Mouse (Mus musculus) lung, postnatal 36 days (tissue): ENCODE data around the gene Aox2.

ENCODE experiments used
- DNase-seq: peaks from one replicate; pipeline ENCODE4 v3.0.0; 2022; ENCODE audit warnings: mixed read lengths

Gene Aox2

DNA sequence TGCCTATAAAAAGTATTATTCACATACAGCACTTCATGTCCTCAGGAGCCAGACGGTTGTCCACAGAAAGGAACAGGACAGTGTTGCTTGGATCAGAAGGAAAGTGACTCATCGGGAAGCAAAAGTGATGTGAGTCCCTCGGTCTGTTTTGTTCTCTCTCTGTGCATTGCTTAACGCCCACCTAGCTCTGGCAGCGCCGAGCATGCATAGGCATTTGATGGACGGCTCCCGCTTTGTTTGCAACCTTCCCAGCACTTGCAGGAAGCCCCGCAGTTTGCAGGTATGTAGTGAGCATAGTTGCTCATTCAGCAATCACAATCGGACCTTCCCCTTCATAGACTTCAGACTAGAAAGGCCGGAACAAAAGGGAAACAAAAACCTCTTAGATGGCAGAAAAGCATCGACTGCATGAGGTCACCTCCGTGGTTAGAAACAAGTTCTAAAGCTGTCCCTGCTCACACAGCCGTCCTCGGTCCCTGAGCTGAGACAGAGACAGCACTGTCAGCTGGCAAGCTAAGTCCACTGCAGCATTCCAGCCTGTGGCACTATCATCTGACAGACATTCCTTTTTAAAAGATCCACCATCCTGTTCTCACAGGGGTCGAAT lies 11.8 kb downstream of the Aox2 start:
- DNase-seq = no peak

DNA sequence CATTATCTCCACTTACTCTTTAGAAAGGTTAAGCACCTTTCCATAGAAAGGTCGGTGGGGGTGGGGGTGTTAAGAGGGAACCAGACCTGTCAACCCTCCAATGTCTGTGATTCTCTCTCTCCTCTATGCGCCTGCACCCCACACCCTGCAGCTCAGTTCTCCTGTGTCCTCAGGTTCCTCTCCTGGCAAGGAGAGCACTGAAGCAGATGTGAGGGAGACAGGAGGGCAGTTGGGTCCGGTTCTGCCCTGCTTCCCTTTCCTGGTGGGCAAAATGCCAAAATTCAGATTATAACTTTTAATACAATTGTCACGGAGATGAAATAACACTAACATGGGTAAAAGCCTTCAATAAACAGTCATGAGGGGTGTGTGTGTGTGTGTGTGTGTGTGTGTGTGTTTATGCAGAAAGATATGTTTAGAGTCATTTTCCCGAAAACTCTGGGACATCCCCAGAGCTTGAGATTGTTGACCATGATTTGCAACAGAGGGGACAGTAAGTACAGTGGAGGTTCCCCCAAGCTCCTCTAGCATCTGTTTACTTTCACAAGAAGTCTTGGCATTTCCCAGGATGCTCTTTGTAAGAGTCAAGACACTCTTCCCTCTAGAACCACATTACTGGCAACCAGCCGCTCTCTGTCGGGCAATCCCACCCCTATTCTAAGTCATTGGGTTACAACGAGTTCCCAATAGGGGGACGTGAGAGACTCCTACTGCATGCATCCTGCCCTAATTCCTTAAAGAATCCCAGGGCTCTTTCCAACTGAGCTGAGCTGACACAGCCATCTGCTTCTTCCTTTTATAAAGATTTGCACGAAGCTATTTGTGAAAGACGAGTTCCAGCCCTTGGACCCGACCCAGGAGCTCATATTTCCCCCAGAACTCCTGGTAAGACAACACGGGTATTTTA lies 13.5 kb downstream of the Aox2 start:
- no peak for DNase-seq

DNA sequence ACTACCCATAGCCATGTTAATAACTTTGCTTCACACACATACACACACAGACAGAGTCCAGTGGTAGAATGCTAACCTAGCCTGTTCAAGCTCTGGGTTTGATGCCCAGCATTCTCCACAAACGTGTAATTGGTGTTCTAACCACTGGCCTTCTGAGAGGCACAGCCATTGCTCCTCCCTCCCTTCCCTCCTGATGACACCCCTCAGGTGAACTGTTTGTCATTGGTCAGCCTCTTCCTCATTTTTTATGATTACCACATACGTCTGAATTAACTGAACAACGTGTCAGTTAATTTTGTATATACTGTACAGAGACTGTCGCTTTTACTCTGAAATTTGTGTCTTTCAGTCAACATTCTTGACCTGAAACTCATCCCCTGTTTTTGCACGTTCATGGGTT lies 16.6 kb downstream of the Aox2 start:
- no peak for DNase-seq

DNA sequence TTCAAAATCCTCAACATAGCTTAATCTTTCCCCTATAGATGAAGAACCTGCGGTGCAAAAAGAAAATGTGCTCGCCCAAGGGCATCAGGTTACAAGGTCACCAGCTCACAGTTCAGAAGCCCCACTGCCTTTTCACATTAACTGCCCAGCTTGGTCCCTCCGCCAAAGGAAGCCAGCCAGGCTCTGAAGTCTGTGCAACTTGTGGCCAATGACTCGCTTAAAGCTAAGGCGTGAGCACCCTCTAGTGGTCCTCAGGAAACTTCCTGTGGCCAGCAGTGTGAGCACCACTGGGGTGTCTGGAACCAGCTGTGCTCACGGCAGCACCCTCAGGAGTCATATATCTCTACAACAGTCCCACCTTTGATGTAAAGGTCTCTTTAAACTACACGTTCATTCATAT lies 18.2 kb downstream of the Aox2 start:
- peak; percentile 82 for DNase-seq

DNA sequence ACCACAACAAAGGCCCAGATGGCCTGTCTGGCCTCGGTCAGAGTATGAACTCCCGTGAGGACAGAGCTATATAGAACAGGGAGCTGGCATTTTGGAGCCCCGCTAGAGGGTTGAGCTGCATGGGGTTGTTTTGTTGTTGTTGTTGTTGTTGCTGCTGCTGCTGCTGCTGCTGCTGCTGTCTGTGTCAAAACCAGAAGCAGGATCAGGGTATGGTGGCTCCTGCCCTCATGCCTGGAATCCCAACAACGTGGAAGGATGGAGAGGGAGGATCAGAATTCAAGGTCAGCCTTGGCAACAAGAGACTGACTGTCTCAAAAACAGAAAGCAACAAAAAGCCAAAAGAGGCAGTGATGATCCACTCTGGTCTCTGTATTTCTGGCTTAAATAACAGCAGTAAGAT lies 18.7 kb downstream of the Aox2 start:
- no peak for DNase-seq

DNA sequence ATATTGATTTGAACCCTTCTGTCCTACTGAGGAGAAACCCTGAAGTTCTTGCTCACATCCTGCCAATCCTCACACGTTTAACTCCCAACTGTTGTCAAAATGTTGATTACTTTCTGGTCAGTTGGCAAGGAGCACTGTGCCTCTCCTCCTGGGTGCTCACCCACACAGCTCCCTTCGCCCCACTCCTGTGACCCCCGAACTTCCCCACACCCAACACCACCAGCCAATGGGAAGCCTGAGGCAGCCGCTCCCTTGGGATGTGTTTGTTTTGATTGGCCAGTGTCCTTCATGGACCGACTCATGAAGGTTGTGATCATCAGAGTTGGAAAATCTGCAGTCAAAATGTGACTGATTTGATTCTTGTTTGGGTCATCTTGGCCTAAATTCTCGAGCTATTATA lies 20.2 kb downstream of the Aox2 start:
- no peak for DNase-seq

DNA sequence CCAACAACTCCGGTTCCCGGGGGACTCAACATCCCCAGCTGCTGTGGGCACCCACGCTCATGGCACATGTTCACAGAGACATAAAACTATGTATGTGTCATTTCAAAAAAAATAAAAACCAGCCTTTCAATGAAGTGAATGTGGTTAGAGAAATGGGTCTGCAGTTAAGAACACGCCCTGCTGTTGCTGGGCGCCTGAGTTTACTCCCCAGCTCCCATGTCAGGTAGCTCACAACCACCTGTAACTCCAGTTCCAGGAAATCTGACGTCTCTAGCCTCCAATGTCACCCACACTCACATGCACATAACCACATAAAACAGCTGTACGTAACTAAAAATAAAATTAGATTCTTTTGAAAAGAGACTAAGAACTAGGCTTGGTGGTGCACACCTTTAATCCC lies 22.9 kb downstream of the Aox2 start:
- no peak for DNase-seq

DNA sequence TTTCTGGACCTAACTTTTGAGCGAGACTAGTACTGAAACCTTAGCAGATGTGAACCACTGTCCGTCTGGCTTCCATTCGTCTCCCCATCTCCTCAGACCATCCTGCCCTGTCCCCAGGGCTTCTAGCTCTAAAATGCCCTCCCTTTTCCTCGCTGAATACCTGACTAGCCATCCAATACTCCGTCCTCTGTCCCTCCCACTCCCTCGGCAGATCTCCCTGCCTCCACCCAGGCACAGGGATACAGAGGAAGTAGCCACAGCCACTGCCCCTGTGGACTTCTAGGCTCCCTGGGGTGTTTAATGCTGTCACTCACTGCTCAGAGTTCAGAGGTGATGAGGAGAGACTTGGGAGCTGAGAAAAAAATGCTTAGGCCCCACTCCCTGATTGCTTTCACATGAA lies 23.9 kb downstream of the Aox2 start:
- DNase-seq = no peak

DNA sequence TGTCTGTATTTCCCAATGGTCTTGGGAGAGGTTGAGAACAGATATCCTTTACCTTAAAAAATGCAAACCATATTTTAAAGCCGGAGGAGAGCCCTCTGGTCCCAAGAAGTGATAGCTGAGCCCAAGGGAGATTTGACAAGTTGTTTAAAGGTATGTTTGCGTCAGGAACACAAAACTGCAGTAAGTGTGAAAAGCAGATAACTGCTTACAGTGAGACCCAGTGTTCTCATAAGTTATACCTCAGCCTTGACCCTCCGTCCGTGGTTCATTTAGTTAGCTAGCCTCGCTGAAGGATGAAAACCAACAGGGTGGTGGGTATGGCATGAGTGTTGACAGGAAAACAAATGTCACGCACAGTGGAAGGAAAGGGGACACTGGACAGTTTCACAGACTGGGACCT lies 24.9 kb downstream of the Aox2 start:
- DNase-seq = no peak

DNA sequence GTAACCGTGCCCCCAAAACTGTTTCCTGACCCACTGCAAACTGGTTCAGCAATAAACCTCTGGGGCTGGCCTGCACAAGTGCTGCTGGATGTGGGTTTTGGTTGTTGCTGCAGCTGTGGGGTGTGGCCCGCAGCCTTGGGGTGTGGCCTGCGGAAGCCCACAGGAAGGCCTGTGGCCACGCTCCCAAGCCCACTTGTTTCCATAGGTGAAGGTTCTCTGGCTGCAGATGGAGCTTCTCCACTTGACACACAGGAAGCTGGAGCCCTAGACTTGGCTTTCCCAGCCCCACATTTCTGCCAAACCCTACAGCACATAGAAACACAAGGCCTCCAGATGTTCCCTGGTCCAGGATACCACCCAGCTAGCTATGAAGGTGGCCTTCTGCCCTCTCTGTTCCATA lies 25.6 kb downstream of the Aox2 start:
- DNase-seq = peak; percentile 26

DNA sequence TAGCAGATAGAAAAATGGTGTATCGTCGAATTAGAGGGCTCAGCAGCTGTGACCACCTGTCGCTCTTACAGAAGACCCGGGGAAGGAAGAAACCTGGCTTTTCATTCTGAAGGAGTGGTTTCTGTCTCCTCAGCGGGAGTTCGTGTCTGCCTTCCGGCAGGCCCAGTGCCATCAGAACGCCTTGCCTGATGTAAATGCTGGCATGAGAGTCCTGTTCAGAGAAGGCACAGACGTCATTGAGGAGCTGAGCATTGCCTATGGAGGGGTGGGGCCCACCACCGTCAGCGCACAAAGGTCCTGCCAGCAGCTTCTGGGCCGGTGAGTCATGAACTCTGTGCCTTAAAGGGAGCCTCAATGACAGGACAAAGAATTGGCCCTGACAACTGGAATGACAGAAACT lies 26.2 kb downstream of the Aox2 start:
- no peak for DNase-seq

DNA sequence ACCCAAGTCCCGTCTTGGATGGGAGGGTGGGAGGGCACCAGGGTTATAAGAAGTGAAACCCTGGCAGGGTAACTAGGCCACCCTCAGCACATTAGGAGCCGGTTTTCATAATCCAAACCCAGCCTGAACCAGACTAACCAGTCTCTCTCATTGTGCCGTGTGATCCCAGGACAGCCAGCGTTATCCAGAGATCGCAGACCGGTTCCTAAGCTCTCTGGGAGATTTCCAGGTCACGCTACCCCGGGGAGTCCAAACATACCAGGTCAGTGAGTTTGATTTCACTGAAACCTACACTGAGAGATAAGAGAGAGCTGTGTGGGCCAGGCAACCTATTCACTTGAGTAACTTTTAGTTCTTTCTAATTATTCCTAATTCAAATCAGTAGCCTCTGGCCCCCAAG lies 29.1 kb downstream of the Aox2 start:
- DNase-seq = no peak

DNA sequence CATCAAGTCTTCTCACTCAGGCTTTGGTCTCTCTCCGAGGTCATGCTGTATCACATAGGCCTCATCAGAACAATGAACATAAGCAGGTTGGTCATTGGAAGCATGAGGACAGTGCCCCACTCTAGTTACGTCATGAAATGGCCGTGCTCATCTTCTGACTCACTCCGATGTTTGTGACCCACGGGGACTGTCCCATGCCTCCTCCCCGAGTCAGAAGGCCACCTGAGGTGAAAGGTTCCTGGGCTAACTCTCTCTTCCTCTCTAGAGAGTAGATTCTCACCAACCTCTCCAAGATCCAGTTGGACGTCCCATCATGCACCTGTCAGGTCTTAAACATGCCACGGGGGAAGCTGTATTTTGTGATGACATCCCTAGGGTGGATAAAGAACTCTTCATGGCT lies 30.5 kb downstream of the Aox2 start:
- no peak for DNase-seq

DNA sequence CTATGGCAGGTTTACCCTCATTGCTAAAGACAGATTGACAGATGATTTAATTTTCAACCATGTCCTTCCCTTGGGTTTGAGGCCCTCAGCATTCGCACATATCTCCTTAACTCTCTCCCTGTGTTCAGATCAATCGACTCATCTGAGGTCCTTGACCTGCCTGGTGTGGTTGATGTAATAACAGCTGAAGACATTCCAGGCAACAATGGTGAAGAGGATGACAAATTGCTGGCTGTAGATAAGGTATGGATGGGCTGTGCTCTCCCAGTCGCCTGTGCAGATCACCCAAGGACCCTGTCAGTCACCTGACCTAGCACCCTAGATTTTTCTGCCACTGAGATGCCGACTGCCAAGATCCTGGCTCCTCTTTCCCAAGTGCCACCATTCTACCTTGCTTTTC lies 31.7 kb downstream of the Aox2 start:
- DNase-seq = no peak

DNA sequence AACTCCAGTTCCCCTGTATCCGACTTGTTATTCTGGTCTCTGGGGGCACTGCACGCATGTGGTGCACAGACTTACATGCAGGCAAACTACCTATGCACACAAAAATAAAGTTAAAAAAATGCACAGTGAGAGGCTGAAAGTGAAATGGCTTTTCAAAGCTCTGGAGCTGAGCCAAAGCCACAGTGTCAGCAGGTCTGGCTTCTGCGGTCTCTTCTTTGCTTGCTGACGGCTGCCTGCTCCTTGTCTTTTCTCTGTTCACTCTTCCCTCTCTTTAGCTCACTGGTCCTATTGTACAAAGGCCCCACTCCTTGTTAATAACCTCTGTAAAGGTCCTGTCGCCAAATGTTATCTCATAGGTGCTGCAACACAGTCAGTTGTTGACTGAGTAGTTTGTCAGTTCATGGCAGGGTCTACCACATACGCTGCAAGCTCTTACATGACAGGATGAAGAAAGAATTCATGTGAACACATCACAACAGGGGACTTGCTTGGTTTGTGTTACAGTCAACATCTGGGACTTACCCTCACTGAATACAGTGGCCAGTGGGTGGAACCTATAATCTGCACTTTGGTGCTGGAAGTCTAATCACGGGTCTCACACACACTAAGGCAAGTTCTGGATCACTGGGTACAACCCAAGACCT lies 33.2 kb downstream of the Aox2 start:
- DNase-seq = no peak

DNA sequence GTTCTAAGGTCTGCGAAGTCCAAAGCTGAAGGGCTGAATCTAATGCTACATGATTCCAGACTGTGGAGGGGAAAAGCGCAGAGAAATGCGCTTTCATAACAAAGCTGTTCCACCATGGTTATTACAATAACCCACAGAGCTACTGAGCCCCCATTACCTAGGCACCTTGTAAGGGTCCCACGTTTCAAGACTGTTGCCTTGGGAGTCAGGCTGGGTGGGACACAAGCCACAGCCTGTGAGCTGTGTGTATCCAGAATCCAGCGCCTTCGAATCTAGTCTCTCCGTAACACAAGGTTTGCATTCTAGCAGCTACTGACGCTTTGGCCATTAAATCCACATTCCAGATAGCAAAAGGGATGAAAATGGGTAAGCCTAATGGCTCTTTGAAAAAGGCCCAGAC lies 35.0 kb downstream of the Aox2 start:
- no peak for DNase-seq

DNA sequence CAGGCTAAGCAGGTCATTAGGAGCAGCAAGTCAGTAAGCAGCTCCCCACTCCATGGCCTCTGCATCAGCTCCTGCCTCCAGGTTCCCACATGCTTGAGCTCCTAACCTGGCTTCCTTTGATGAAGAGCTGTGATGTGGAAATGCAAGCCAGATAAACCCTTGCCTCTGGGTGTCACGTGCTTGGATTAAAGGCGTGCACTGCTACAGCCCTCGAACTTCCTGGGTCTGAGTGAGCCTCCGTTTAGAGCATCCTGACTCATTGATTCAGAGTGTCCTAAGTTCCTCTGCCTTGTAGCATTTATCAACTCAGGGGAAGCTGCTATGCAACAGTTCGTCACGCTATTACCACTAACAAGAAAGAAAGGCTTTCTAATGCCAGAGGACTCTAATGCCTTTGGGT lies 37.4 kb downstream of the Aox2 start:
- no peak for DNase-seq

DNA sequence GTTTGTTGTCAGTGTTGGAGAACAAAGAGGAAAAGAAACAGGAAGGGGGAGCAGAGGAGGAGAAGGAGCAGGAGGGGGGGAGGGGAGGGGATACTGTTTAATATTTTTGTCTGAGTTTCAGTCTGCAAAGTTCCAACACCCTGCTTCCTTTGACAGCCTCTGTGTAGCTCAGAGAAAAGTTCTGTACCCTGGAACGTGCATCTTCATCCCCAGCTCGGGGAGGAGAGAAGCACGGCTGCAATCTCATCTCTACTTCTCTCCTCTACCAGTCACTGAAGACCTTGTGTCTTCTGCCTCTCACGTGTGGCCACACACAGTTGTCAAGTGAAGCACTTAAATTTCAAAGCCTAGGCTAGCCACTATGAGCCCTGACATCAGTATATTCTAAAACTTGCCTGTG lies 55.1 kb downstream of the Aox2 start:
- DNase-seq = no peak

DNA sequence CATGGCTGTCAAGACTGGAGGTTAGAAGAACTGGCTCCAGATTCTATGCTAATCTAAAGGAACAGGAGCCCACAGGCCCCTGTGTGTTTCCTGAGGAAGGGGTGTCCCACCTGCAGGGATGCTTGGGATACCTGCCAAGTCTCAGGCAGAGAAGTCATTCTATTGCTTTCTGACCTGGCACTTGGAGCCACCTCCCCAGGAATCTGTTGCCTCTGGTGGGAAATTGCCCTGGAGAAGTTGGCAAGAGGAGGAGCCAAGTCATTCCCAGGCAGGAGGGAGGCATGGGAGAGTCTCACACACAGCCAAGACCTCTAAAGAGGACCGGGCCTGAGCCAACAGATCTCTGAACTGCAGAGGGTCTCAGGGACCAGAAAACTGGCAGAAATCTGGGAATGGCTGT lies 61.8 kb downstream of the Aox2 start:
- DNase-seq = no peak

DNA sequence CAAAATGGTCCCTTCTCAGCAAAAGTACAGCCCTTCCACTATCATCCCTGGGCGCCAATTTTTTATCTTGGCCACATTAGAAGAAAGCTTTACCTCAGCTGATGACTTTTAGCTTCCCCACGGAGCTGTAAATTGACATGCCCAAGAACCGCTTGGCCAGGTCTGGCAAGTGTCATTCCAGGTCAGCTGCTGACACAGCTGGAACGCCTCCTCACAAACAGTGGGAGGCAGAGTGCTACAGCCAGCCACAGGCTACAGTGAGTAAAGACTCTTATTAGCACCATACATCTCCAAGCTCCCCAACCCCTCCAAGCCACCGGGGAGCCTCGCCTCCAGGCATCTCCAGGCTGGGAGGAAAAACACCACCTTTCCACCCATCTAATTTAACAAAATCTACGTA lies 63.5 kb downstream of the Aox2 start:
- no peak for DNase-seq

DNA sequence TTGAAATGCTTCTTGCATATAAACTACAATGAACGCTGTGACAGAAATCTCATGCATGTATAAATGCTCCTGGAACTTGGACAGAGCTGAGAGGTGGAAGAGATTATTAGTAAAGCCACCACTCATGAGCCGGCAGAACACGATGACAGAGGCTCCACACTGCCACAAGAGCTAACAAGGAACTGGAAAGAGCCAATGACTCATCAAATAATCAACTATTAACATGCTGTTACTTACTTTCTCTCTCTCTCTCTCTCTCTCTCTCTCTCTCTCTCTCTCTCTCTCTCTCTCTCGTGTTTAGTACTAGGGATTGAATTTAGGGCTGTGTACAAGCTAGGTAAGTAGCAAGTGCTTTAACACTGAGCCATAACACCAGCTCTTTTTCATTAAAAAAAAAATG lies 65.7 kb downstream of the Aox2 start:
- DNase-seq = no peak

DNA sequence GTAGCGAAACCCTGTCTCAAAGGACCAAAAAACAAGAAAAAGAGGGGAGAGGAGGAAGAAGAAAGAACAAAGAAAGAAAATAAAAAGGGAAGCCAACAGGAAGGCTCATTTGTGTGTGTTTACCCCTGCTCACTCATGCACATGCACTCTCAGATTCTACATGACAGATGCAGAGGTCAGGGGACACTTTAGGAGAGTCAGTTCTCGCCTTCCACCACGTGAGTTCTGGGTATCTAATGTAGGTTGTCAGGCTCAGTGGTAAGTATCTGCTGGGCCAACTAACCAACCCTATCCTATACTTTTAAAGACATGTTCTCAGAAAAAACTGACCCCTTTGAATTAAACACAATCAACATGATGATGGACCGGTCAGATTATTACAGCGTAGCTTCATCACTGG lies 66.4 kb downstream of the Aox2 start:
- no peak for DNase-seq

DNA sequence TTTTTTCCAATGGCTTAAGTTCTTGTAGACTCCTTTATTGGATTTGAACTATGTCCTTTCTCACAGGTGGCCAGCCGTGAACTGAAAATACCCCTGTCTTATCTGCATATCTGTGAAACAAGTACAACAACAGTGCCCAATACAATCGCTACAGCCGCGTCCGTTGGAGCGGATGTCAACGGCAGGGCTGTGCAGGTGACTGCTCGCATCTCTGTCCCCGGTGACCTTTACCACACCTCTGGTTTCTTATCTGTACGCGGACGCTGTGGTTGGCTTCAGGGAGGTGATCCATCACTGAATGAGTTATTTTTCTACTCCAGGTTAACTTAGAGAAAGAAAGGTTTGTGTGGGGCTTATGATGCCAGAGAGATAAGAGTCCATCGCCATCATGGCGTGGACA lies 68.0 kb downstream of the Aox2 start:
- DNase-seq = no peak

DNA sequence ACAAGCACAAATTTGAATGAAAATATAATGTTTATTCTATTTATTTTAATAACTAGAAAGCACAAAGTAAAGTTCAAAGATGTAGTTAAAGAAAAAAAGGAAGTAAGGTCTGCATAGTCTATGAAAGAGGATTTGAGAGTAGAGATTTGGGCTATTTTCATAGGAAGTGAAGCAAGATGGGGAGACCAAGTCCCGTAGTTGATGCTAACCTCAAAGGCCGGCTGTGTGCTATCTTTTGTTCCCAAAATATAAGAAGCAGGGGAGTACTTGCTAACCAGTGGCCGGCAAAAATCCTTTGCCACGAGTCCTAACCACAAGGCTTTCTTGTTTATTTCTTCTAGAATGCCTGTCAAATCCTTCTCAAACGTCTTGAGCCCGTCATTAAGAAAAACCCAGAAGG lies 70.6 kb downstream of the Aox2 start:
- no peak for DNase-seq
